Mouse (Mus musculus) liver, postnatal 0 days (tissue): Measurements from ENCODE around the gene Fank1.

Experiments
- CTCF ChIP-seq: sonication (generic); IDR thresholded peaks from 2 replicates; pipeline ENCODE4 v1.5.1; 2016; ENCODE audit warnings: antibody characterized with exemption, low read depth
- EP300 ChIP-seq: IDR thresholded peaks from 2 replicates; pipeline ENCODE4 v1.6.1; 2016; ENCODE audit warnings: antibody characterized with exemption, low read depth, mild to moderate bottlenecking

DNA sequence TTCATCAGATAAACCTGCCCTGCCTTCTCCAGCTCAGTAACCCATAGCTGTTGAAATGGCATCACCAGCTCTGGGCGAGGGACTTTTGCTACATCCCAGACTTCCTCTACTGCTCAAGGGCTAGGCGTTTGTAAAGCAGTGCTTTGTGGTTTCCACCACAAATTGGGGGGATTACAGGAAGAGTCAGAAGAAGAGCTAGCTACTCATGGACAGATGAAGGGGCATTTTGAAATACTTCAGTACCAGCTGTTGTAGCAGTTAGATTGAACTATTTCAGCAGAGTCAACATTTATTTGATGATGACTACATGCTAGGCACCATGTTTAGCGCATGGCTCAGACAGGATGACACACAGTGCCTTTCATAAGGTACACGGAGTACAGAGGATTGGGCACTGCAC is 93.6 kb downstream of the Fank1 start:
- no peak for TF ChIP-seq CTCF
- TF ChIP-seq EP300 = no peak
